In genomic region chr9:109964761-109965160, GRCm38 (mm10) we compare ENCODE assay signal across 24 mouse cellular contexts.
"Had no signal": no experiment of that assay in that cellular context is flagged by ENCODE, and none has a peak within 500 bp of the region (broad histone marks: within the 10 kb centered on the region; RNA-seq: fewer than 3 reads in every experiment).

No protein-coding gene starts in this region.

- ATAC-seq: forebrain, embryonic 16.5 days; hindbrain, embryonic 16.5 days; inflammation-experienced regulatory T-cells, adult 6 months; intestine, embryonic 15.5 days; intestine, postnatal 0 days had no signal

- H3K4me3 ChIP-seq: heart, adult 2 months; heart, embryonic 13.5 days; heart, embryonic 15.5 days; hindbrain, embryonic 10.5 days; hindbrain, embryonic 12.5 days; intestine, embryonic 15.5 days; layer of hippocampus, adult 2 months; left cerebral cortex, adult 2 months; limb, embryonic 10.5 days; limb, embryonic 12.5 days; liver, embryonic 13.5 days; liver, embryonic 15.5 days had no signal

- H3K27ac ChIP-seq: heart, adult 2 months; heart, embryonic 13.5 days; heart, embryonic 15.5 days; hindbrain, embryonic 10.5 days; hindbrain, embryonic 12.5 days; hindbrain, embryonic 14.5 days; intestine, embryonic 15.5 days; kidney, postnatal 0 days; layer of hippocampus, adult 2 months; left cerebral cortex, adult 2 months; limb, embryonic 10.5 days; limb, embryonic 12.5 days; liver, embryonic 13.5 days; liver, embryonic 15.5 days had no signal

- H3K27me3 ChIP-seq: heart, embryonic 13.5 days; heart, embryonic 15.5 days; hindbrain, embryonic 12.5 days; intestine, embryonic 15.5 days; limb, embryonic 12.5 days; liver, embryonic 13.5 days; liver, embryonic 15.5 days had no signal

- H3K9ac ChIP-seq: heart, embryonic 13.5 days; heart, embryonic 15.5 days; hindbrain, embryonic 12.5 days; hindbrain, embryonic 14.5 days; intestine, embryonic 15.5 days; limb, embryonic 12.5 days; liver, embryonic 13.5 days; liver, embryonic 15.5 days had no signal

- H3K36me3 ChIP-seq: heart, embryonic 13.5 days; heart, embryonic 15.5 days; hindbrain, embryonic 10.5 days; hindbrain, embryonic 12.5 days; intestine, embryonic 15.5 days; limb, embryonic 10.5 days; limb, embryonic 12.5 days; liver, embryonic 13.5 days; liver, embryonic 15.5 days had no signal

- H3K4me1 ChIP-seq: hindbrain, embryonic 10.5 days; hindbrain, embryonic 12.5 days; limb, embryonic 12.5 days; liver, embryonic 15.5 days had no signal

- H3K4me2 ChIP-seq: heart, embryonic 11.5 days; heart, embryonic 13.5 days; heart, embryonic 15.5 days; hindbrain, embryonic 12.5 days; hindbrain, embryonic 14.5 days; intestine, embryonic 15.5 days; limb, embryonic 12.5 days; liver, embryonic 13.5 days; liver, embryonic 15.5 days had no signal

- H3K9me3 ChIP-seq: heart, embryonic 13.5 days; heart, embryonic 15.5 days; hindbrain, embryonic 10.5 days; hindbrain, embryonic 12.5 days; intestine, embryonic 15.5 days; limb, embryonic 10.5 days; limb, embryonic 12.5 days; liver, embryonic 13.5 days; liver, embryonic 15.5 days had no signal

- DNase-seq: gastrocnemius, postnatal 14 days; heart, adult 2 months; heart, postnatal 4 days; kidney, adult 18-20 months; kidney, postnatal 4 days; liver; liver, embryonic 13.5 days had no signal
